Mouse (Mus musculus) c-Kit-negative CD71-positive TER-119-positive erythroid progenitor cells, embryonic 14.5 days (primary cell): ENCODE data around the gene Rorc.

Experiments
- DNase-seq: peaks from one replicate; pipeline ENCODE4 v3.0.0-alpha.2; 2013; ENCODE audit warnings: low read depth, low spot score

The Rorc gene

GRCm38 (mm10) chr3:94372641-94373040 lies at the start of gene Rorc:
Gene Rorc, plus strand, starts transcription at chr3:94372794.
- DNase-seq: no peak

DNA sequence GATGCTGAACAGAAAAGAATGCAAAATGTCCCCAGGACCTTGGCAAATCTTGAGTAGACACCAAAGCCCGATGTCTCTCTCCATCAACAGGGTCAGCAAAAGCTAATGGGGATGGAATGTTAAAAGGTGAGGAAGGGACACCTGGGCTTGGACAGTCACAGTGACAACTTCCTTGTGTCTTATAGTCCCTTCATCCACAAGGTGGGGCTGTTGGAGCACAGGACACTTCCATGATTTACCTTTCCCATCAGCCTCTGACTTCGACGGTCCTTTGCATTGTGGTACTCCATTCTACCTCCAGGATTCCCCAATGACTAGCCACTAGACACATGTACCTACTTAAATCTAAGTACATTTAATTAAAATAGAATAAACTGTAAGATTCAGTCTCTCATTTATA lies 43.9 kb upstream of the Rorc start:
- no peak for DNase-seq

DNA sequence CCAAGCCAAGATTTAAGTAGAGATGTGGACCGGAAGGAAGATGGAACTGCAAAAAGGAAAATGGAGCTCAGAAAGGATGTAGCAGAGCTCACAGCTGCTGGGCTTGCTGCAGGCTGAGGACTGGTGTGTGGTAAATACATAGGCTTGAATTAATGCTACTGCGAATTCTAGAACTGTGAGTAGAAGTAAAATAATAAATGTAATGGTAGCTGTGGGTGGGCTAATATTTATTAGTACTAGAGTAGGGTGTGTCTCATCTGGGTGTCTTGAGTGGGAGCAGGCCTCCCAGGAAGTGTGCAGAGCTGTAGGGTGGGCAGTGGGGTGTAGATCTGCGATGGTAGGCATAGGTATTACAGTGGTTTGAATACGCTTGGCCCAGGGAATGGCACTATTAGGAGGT lies 38.2 kb upstream of the Rorc start:
- DNase-seq: no peak

DNA sequence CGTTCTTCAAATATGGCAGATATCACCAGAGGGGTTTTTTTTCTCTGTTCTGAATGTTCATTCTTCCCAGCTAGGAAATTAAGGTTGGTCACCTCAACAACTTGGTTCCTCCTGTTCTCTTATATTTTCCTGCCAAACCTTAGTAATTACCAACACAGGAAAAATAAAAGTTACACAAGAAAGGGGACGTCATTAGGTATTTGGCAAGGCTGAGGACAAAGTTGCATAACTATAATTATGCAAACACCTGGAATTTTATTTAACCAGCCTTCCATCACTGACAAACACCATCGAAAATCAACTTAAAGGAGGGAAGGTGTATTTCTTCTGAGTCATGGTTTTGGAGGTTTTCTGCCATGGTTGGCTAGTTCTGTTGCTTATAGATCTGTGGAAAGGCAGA lies 34.1 kb upstream of the Rorc start:
- DNase-seq: no peak

DNA sequence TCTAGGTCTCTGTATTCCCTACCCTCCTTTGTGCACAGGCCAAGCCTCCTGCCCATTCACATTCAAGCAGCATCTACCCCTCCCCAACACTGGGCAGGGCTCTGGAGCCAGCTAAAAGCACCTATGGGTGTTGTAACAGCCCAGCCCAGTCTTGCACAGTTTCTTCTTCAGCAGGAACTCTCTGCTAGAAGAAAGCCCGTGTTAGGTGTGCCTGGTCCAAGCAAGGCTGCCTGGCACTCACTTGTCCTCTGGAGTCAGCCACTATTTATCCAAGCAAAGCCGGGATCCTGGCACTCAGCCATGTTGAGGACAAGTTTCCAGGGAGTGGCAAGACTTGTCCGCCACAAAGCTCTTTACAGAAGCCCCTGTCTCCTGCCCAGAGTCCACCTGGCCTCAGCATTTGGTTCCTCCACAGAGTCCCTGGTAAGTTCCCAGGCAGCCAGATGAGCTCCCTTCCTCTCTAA lies 30.6 kb upstream of the Rorc start, which contains the start of gene Them5:
Gene Them5, plus strand, starts transcription at position 141 of the 464 bp plus-strand sequence.
- DNase-seq: no peak

DNA sequence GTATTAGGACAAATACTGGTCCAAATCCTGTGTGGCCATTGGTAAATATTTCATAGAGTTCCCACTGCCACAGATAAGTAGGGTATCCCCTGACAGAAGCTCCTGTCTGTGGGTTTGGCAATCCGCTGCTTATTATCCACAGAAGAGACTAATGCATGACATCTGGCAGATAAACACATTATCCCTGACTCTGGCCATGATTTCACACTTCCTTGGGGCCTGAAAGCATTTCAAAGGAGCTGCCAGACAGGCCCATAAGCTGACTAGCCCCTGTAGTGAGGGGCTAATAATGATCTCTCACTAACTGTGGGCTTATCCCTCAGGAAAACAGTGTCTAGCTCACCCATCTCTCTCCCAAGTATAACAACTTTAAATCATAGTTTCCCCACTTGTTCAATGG lies 30.0 kb upstream of the Rorc start:
- DNase-seq: no peak

- DNase-seq: no peak
Measured at GRCm38 (mm10) chr3:94344182-94344581, 28.4 kb upstream of the Rorc start.

GRCm38 (mm10) chr3:94344897-94345296 lies 27.7 kb upstream of the Rorc start:
- no peak for DNase-seq

DNA sequence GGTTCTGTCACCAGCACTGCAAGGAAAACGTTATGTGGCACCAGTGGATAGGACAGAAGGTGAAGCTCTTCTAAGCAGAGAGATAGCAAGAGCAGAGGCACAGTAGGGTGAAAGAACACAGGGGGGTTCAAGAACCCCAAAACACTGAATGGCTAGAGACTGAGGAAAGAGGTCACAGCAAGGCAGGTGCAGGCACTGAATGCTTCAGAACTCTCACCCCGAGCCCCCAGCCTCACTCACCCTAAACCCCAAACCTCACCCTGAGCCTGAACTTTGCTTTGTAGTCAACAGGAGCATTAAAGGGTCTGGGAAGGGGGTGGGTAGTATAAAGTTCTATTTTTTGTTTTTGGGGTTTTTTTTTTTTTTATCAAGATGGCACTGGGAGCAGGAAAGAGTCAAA lies 24.4 kb upstream of the Rorc start:
- DNase-seq: no peak

GRCm38 (mm10) chr3:94360812-94361211 lies 11.8 kb upstream of the Rorc start:
- no peak for DNase-seq

DNA sequence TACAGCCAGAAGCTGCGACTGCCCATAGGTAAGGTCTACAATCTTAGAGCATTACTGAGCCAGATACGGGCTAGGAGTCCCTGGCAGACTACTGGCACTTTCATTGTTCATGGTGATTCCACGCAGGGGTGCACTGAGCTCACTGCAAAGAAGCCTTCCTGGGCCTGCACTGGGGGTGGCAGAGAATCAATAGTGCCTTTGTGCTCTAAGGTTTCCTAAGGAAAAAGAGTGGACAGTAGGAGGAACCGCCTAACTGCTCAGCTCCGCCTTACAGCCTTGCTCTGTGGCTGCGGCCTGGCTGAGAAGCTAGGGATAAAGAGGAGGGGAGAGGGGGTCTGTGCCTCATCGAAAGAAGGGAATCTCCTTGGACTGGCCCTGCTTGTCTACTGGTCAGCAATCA lies 10.5 kb upstream of the Rorc start, which contains the start of gene C2cd4d:
Gene C2cd4d, plus strand, starts transcription at position 301 of the 400 bp plus-strand sequence.
- no peak for DNase-seq

- no peak for DNase-seq
Measured at GRCm38 (mm10) chr3:94363291-94364153, 9.1 kb upstream of the Rorc start.

DNA sequence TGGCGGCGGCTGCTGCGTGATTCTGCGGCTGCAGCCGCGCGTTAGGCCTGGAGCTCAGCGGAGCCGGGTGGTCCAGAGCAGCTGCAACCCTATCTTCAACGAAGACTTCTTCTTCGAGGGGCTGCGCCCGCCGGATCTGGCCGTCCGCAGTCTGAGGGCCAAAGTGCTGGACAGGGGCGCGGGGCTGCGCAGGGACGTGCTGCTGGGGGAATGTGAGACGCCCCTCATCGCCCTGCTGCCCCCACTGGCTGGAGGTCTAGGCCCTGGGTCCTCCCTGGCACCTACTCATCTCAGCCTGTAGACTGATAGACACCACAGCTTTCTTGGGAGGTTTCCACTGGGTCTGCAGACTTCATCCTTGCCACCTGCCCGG lies 8.5 kb upstream of the Rorc start:
- DNase-seq: no peak

- DNase-seq: peak; percentile 42
Measured at GRCm38 (mm10) chr3:94366761-94367160, 5.8 kb upstream of the Rorc start.

DNA sequence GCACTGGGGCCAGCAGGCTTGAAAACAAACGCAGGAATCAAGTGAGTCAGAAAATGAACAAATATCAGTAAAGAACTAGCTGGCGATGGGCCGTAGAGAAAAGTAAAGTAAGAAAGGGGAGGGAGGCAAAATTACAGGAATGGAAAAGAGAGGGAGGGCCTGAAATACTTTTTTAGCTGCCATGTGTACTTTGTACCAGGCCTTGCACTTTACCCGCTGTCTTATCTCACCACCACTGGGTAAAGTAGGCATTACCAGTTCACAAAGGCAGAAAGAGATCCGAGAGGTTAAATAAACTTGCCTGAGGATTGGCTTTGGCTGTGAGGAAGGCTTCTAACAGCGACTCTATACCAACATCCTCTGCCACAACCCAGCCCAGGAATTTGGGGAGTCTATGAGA lies 5.1 kb upstream of the Rorc start:
- DNase-seq: no peak

GRCm38 (mm10) chr3:94368631-94369030 lies 4.0 kb upstream of the Rorc start:
- DNase-seq: no peak

DNA sequence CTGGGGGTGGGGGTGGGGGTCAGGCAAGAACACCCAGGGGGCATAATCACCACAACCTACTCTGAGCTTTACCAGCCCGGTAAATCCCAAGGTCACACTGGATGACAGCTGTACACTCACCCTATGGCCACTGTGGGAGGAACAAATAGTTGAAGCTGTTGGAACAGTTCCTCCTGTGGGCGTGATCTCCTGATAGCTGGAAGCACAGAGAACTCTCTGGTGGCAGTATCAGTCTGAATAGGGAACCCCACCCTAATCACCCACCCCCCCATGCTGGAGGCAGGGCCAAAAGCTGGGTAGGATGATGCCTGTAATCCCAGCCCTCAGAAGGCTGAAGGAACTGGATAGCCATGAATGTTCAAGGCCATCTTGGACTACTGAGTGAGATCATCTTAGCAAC lies 2.9 kb upstream of the Rorc start:
- no peak for DNase-seq

DNA sequence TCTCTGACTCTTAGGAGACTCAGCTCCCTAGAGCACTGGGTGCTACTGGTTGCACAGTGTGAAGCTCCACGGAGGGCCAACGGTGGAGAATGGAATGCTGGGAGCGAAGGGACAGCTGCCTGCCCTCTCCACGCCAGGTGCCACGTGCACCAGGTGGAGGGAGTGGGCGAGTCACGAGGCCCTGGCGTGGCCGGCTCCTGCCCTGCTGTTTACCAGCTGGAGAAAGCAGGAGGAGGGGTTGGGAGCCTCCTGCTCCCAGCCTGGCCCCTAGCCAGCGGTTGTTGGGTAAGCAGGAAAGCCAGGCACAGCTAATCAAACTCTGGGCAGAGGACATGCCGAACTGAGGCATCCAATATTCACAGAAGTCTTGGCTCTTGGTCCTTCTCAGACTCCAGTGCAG lies 957 bp upstream of the Rorc start:
- DNase-seq: no peak

- no peak for DNase-seq
Measured at GRCm38 (mm10) chr3:94372038-94372437, 556 bp upstream of the Rorc start.

- no peak for DNase-seq
Measured at GRCm38 (mm10) chr3:94373090-94373489, 496 bp downstream of the Rorc start.

GRCm38 (mm10) chr3:94373597-94374011 lies 1.0 kb downstream of the Rorc start:
- DNase-seq: no peak

DNA sequence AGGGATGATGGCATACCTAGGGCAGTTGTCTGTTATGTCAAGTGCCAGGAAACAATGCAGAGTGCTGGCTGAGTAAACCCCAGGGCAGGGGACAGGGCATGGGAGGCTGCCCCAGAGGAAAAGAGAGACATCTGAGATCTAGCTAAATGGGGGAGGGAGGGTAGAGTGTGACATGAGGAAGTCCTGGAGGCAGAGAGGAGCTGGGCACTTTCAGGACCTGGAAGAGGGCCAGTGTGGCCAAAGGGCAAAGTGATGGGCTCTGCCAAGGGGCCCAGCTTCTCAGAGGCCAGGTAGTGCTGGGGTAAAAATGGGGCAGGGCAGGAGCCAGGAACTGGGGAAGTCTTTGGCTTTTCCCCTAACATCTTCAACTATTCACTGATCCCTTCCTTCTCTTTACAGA lies 2.0 kb downstream of the Rorc start:
- DNase-seq: no peak

- no peak for DNase-seq
Measured at GRCm38 (mm10) chr3:94375146-94375545, 2.6 kb downstream of the Rorc start.
